Mouse (Mus musculus): ENCODE results near the gene Rgs8.

- TF ChIP-seq USF1 (IDR thresholded peaks at IDR 0.05; ENCODE audit: low read depth): no peak
- no peak for TF ChIP-seq FOSL1 (IDR thresholded peaks at IDR 0.05; ENCODE audit: insufficient read depth, low read length, poor library complexity, severe bottlenecking)
- TF ChIP-seq CTCF (IDR thresholded peaks at IDR 0.05; ENCODE audit: control insufficient read depth, insufficient read depth, insufficient read length): no peak
Observed at GRCm38 (mm10) chr1:153673900-153674299, 21.1 kb downstream of the Rgs8 start.

Measured in C2C12 (cell line).